Mouse (Mus musculus) yolk sac, embryonic 10.5 days (tissue): Measurements from ENCODE around the gene Tff1.

Experiments
- DNase-seq: peaks from one replicate; pipeline ENCODE4 v3.0.0-alpha.2; 2017; ENCODE audit warnings: low spot score

Tff1 gene

GRCm38 (mm10) chr17:31165127-31165526, at the start of gene Tff1:
Gene Tff1, minus strand, starts transcription at chr17:31165277.
- no peak for DNase-seq

GRCm38 (mm10) chr17:31211881-31212280, 46.8 kb upstream of the Tff1 start:
- no peak for DNase-seq

GRCm38 (mm10) chr17:31210299-31210698, 45.2 kb upstream of the Tff1 start:
- DNase-seq, result no peak

GRCm38 (mm10) chr17:31209376-31209930, 44.4 kb upstream of the Tff1 start:
- no peak for DNase-seq

GRCm38 (mm10) chr17:31208654-31209053, 43.6 kb upstream of the Tff1 start:
- DNase-seq, result no peak

GRCm38 (mm10) chr17:31207771-31208334, 42.8 kb upstream of the Tff1 start, which contains the start of gene Ubash3a:
Gene Ubash3a, plus strand, starts transcription at chr17:31207873.
- DNase-seq, result no peak

GRCm38 (mm10) chr17:31198877-31199276, 33.8 kb upstream of the Tff1 start, which contains the start of gene Tmprss3:
Gene Tmprss3, minus strand, starts transcription at chr17:31198977.
- DNase-seq, result no peak

- no peak for DNase-seq
These were observed 31.2 kb upstream of the Tff1 start for GRCm38 (mm10) chr17:31196283-31196682.

GRCm38 (mm10) chr17:31195207-31195606, 30.1 kb upstream of the Tff1 start:
- no peak for DNase-seq

- DNase-seq, result no peak
These were observed 28.3 kb upstream of the Tff1 start for GRCm38 (mm10) chr17:31193360-31193759.

- DNase-seq, result no peak
These were observed 27.6 kb upstream of the Tff1 start for GRCm38 (mm10) chr17:31192663-31193062.

- no peak for DNase-seq
These were observed 26.7 kb upstream of the Tff1 start for GRCm38 (mm10) chr17:31191825-31192224.

GRCm38 (mm10) chr17:31187370-31187769, 22.3 kb upstream of the Tff1 start:
- peak; percentile 50 for DNase-seq

- no peak for DNase-seq
These were observed 19.4 kb upstream of the Tff1 start for GRCm38 (mm10) chr17:31184269-31184990.

GRCm38 (mm10) chr17:31183180-31183974, 18.3 kb upstream of the Tff1 start:
- DNase-seq, result peak; percentile 59

- DNase-seq, result no peak
These were observed 16.4 kb upstream of the Tff1 start for GRCm38 (mm10) chr17:31181490-31181889.

- no peak for DNase-seq
These were observed 11.2 kb upstream of the Tff1 start for GRCm38 (mm10) chr17:31176321-31176720.

GRCm38 (mm10) chr17:31169796-31170195, 4.7 kb upstream of the Tff1 start:
- DNase-seq, result no peak

GRCm38 (mm10) chr17:31163821-31164220, 1.3 kb downstream of the Tff1 start:
- DNase-seq, result no peak

GRCm38 (mm10) chr17:31162607-31163006, 2.5 kb downstream of the Tff1 start:
- DNase-seq, result no peak

- DNase-seq, result no peak
These were observed 4.8 kb downstream of the Tff1 start for GRCm38 (mm10) chr17:31160291-31160690.

- DNase-seq, result no peak
These were observed 7.2 kb downstream of the Tff1 start for GRCm38 (mm10) chr17:31157921-31158320.

- no peak for DNase-seq
These were observed 11.3 kb downstream of the Tff1 start for GRCm38 (mm10) chr17:31153785-31154184.
